Mouse (Mus musculus) layer of hippocampus, adult 18-20 months (tissue): Measurements from ENCODE around the gene Ptms. TPM values are rescaled to one million over a fixed set of nuclear protein-coding genes. Genes with fewer than 3 reads are reported as not detected.

ENCODE experiments used
- DNase-seq, 2 experiments: peaks; one replicate each; pipeline ENCODE4 v3.0.0; 2022; ENCODE audit warnings: low spot score in 2 of 2
- total RNA-seq, 2 experiments: library from RNA; stranded (reverse); gene quantifications; 2 replicates each; pipeline ENCODE4 v1.2.3; 2021

Gene Ptms
- total RNA-seq, 2 experiments from 2014 or later = 1,033 to 1,052 TPM

DNA sequence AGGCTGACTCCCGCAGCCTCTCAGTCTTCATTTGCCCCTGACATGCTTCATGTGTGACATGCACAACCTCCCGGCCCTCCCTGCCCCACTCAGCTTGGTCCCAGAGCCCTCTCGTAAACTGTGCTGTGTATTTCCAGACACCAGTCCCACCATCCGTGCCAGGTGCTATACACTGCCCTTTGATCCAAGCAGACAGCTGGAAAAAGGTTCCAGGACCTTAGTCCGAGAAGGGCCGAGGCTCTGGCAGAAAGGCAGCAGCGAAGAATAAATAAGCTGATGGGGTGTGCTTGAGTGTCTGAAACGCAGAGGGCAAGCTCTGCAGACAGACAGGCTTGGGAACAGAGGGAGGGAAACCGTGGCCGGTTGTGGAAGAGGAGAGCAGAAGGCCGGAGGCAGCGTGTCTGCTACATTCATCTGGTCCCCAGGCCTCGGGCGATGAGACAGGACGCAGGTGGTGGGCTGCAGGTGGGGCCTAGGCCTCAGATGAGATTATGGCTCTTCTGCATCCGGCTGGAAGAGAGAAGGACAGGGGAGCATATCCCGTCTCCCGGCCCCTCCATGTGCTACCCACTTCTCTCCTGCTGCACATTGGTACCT, 54.0 kb downstream of the Ptms start:
- DNase-seq = no peak

Other genes starting within 250 kb of the Ptms start
- gene Emg1, start 207.9 kb downstream of the Ptms start, total RNA-seq = 10 to 100 TPM; 52.6 to 58.2 TPM
- gene Phb2, start 207.8 kb downstream of the Ptms start, total RNA-seq = 100 to 1,000 TPM; 115 to 123 TPM
- gene Ptpn6, start 181.4 kb downstream of the Ptms start, total RNA-seq = 1 to 10 TPM; 4.1 to 4.6 TPM
- gene Grcc10, start 178.7 kb downstream of the Ptms start, total RNA-seq = 100 to 1,000 TPM; 358 to 368 TPM
- not detected for gene Gm45234, start 164.1 kb downstream of the Ptms start, total RNA-seq
- gene Atn1, start 163.6 kb downstream of the Ptms start, total RNA-seq = 100 to 1,000 TPM; 161 to 181 TPM
- 1,000 to 10,000 TPM; 1,059 TPM for gene Eno2, start 150.4 kb downstream of the Ptms start, total RNA-seq
- gene Lrrc23, start 140.4 kb downstream of the Ptms start, total RNA-seq = 1 to 10 TPM; 2.7 to 4.7 TPM
- 1 to 10 TPM; 4.5 to 5.1 TPM for gene Spsb2, start 111.4 kb downstream of the Ptms start, total RNA-seq
- 100 to 1,000 TPM; 796 to 825 TPM for gene Tpi1, start 105.8 kb downstream of the Ptms start, total RNA-seq
- gene Usp5, start 90.6 kb downstream of the Ptms start, total RNA-seq = 100 to 1,000 TPM; 182 to 185 TPM
- gene Cdca3, start 90.6 kb downstream of the Ptms start, total RNA-seq = under 1 TPM; 0.52 to 0.53 TPM
- not detected for gene Gnb3, start 79.8 kb downstream of the Ptms start, total RNA-seq
- 10 to 100 TPM; 29.5 to 30.9 TPM for gene P3h3, start 62.4 kb downstream of the Ptms start, total RNA-seq
- 100 to 1,000 TPM; 183 to 187 TPM for gene Gpr162, start 56.1 kb downstream of the Ptms start, total RNA-seq
- gene Cd4, start 31.9 kb downstream of the Ptms start, total RNA-seq = under 1 TPM in 1 of 2 experiments, not detected in 1; 0.25 TPM
- 1 to 10 TPM; 2.6 to 3.6 TPM for gene Lag3, start 8.4 kb downstream of the Ptms start, total RNA-seq
- gene Mlf2, start 11.3 kb upstream of the Ptms start, total RNA-seq = 100 to 1,000 TPM; 631 to 670 TPM
- 100 to 1,000 TPM; 154 to 161 TPM for gene Cops7a, start 45.4 kb upstream of the Ptms start, total RNA-seq
- gene Pianp, start 76.6 kb upstream of the Ptms start, total RNA-seq = 100 to 1,000 TPM; 168 to 191 TPM
- 10 to 100 TPM; 43.1 to 44.9 TPM for gene Zfp384, start 89.0 kb upstream of the Ptms start, total RNA-seq
- gene Ing4, start 119.7 kb upstream of the Ptms start, total RNA-seq = 10 to 100 TPM; 54.1 to 54.6 TPM
- 10 to 100 TPM; 15.7 to 17.7 TPM for gene Acrbp, start 129.6 kb upstream of the Ptms start, total RNA-seq
- under 1 TPM; 0.56 to 0.87 TPM for gene Lpar5, start 147.8 kb upstream of the Ptms start, total RNA-seq
- gene Chd4, start 175.9 kb upstream of the Ptms start, total RNA-seq = 100 to 1,000 TPM; 153 to 176 TPM
- gene Nop2, start 211.8 kb upstream of the Ptms start, total RNA-seq = 10 to 100 TPM; 31.3 to 32.4 TPM
- gene Iffo1, start 225.1 kb upstream of the Ptms start, total RNA-seq = 10 to 100 TPM; 63.0 to 69.1 TPM
- 1,000 to 10,000 TPM; 2,555 to 2,598 TPM for gene Gapdh, start 246.4 kb upstream of the Ptms start, total RNA-seq